Comparison of ENCODE assay signal across 8 mouse cellular contexts in the genomic region with DNA sequence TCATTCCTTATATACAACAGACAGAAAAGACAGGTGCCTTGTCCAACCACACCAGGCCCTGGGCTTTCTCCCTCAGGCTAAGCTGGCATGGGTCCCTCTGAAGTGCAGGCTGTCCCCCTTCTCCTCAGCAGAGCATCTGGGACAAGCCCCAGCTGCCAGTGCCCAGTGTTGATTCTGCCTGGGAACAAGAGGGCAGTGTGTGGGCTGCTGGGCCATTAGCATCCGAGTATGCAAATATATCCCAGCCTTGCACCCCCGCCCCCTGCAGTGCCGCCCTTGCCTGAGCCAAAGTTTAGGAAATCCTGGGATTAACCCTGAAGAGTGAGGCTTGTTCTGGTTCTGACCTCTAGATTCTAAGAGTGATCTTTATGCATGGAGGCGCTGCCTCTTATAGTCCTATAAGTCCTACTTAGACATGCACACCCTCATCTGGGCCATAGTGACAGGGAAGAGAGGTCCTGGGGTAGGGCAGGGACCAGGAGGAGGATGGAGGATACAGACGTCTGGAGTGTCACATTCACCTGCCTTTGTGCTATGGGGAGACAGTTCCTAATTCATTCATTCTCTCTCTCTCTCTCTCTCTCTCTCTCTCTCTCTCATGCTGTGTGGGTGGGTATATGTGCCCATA. TPM values are rescaled to one million over a fixed set of nuclear protein-coding genes. Genes with fewer than 3 reads are reported as not detected.
A peak's percentile ranks its signal among the peaks of the same experiment; 100 is the strongest.
DNase-seq lines count a peak whose midpoint lies in the region; ATAC-seq lines count a peak whose summit lies in the region.

No protein-coding gene starts in this region.

- H3K4me3 ChIP-seq in intestine, embryonic 16.5 days (ENCODE audit: low read length) = no peak overlapping the region
- no peak overlapping the region for H3K4me3 ChIP-seq in midbrain, embryonic 15.5 days

- peaks cover 8% of the 10 kb centered on the region; the same call in 1 of the 2 replicates for H3K4me1 ChIP-seq in intestine, embryonic 16.5 days (ENCODE audit: control insufficient read depth, insufficient read depth, low read length)
- H3K4me1 ChIP-seq in midbrain, embryonic 15.5 days = no peaks in the 10 kb centered on the region; the same call in 1 of the 2 replicates

- H3K27me3 ChIP-seq in intestine, embryonic 16.5 days (replicated peaks; ENCODE audit: control insufficient read depth, insufficient read depth, low read length) = no peaks in the 10 kb centered on the region
- no peaks in the 10 kb centered on the region for H3K27me3 ChIP-seq in midbrain, embryonic 15.5 days (replicated peaks)

- no peak overlapping the region for H3K9ac ChIP-seq in intestine, embryonic 16.5 days (ENCODE audit: low read depth, low read length)
- H3K9ac ChIP-seq in midbrain, embryonic 15.5 days = no peak overlapping the region

- no peak overlapping the region for H3K4me2 ChIP-seq in intestine, embryonic 16.5 days (ENCODE audit: low read depth, low read length)
- no peak overlapping the region for H3K4me2 ChIP-seq in midbrain, embryonic 15.5 days

- ATAC-seq in intestine, embryonic 16.5 days = peak; percentile 59
- ATAC-seq in midbrain, embryonic 15.5 days (replicated peaks) = peak; percentile 82

- DNase-seq in embryo, embryonic 11 days = peak; percentile 18
- no peak for DNase-seq in embryo, embryonic 10 days (ENCODE audit: low spot score)
- DNase-seq in cerebellum, postnatal 14 days = peak; percentile 34 to 66
- DNase-seq in heart, postnatal 25 days (ENCODE audit: low spot score) = no peak
- DNase-seq in gastrocnemius, adult 18-20 months (ENCODE audit: low spot score) = no peak
- DNase-seq in gastrocnemius, postnatal 25 days = no peak

- intact Hi-C loops in heart, postnatal 25 days (cut with DNase I) = no loop called here

- H3K9me3 ChIP-seq in intestine, embryonic 16.5 days (ENCODE audit: control insufficient read depth, low read length) = 0 out of 2 replicates have a peak, but pooled peaks cover 3% of the 10 kb centered on the region
- no peaks in the 10 kb centered on the region for H3K9me3 ChIP-seq in midbrain, embryonic 15.5 days

- H3K27ac ChIP-seq in intestine, embryonic 16.5 days (ENCODE audit: low read length) = no peak overlapping the region
- no peak overlapping the region for H3K27ac ChIP-seq in midbrain, embryonic 15.5 days

- WGBS in intestine, embryonic 16.5 days = 56% methylated on average over 5 of the region's 5 CpGs
- WGBS in midbrain, embryonic 15.5 days = 9% methylated on average over 5 of the region's 5 CpGs

- H3K36me3 ChIP-seq in intestine, embryonic 16.5 days (ENCODE audit: control insufficient read depth, insufficient read depth, low read length) = no peaks in the 10 kb centered on the region
- no peaks in the 10 kb centered on the region for H3K36me3 ChIP-seq in midbrain, embryonic 15.5 days (replicated peaks)

RNA-seq across cellular contexts. Expression of gene Dock1, which starts 38.9 kb away (rescaled TPM):
- 21.9 and 23.1 TPM in 2 replicates for polyA plus RNA-seq in intestine, embryonic 16.5 days (2015; fragmentation: Nextera tagmentation; extraction: Ambion mirVana)
- polyA plus RNA-seq in midbrain, embryonic 15.5 days (2015; fragmentation: Nextera tagmentation; extraction: Ambion mirVana) = 6.0 and 7.2 TPM in 2 replicates
- total RNA-seq in heart, postnatal 25 days (2021) = 10 to 100 TPM; 23.7 to 27.7 TPM
- 1 to 10 TPM; 5.6 to 6.0 TPM for total RNA-seq in gastrocnemius, adult 18-20 months (2021)
- total RNA-seq in gastrocnemius, postnatal 25 days (2021) = 1 to 10 TPM; 8.3 to 9.4 TPM

Comparison
In these comparisons a context has a peak if more than half of its experiments do, and no peak if none do; other contexts are left out.
1. DNase-seq: peak in embryo, embryonic 11 days (single experiment) and cerebellum, postnatal 14 days (2 of 2); none in embryo, embryonic 10 days (single experiment), heart, postnatal 25 days (single experiment), gastrocnemius, adult 18-20 months (single experiment) and gastrocnemius, postnatal 25 days (single experiment).